Mouse (Mus musculus) Muller cell, postnatal 12 days (primary cell): ENCODE data around the gene Bcr.
A peak's percentile ranks its signal among the peaks of the same experiment; 100 is the strongest.

ENCODE experiments used
- DNase-seq: peaks from one replicate; pipeline ENCODE4 v3.0.0-alpha.2; 2015; ENCODE audit errors: inconsistent ontology term

Bcr gene

GRCm38 (mm10) chr10:75094338-75094737 lies 33.9 kb downstream of the Bcr start:
- DNase-seq = no peak

GRCm38 (mm10) chr10:75095216-75095615 lies 34.8 kb downstream of the Bcr start:
- no peak for DNase-seq

GRCm38 (mm10) chr10:75098446-75099183 lies 38.2 kb downstream of the Bcr start:
- DNase-seq = peak; percentile 88

GRCm38 (mm10) chr10:75100298-75100697 lies 39.9 kb downstream of the Bcr start:
- no peak for DNase-seq

GRCm38 (mm10) chr10:75103502-75103901 lies 43.1 kb downstream of the Bcr start:
- DNase-seq = no peak

- DNase-seq = peak; percentile 72
These were observed 44.1 kb downstream of the Bcr start for GRCm38 (mm10) chr10:75104191-75105098.

GRCm38 (mm10) chr10:75105099-75105461 lies 44.7 kb downstream of the Bcr start:
- no peak for DNase-seq

GRCm38 (mm10) chr10:75105687-75106086 lies 45.3 kb downstream of the Bcr start:
- no peak for DNase-seq

GRCm38 (mm10) chr10:75106940-75107381 lies 46.6 kb downstream of the Bcr start:
- no peak for DNase-seq

GRCm38 (mm10) chr10:75108092-75108491 lies 47.7 kb downstream of the Bcr start:
- DNase-seq = no peak

- peak; percentile 63 for DNase-seq
These were observed 51.2 kb downstream of the Bcr start for GRCm38 (mm10) chr10:75111446-75112201.

GRCm38 (mm10) chr10:75112405-75112804 lies 52.0 kb downstream of the Bcr start:
- no peak for DNase-seq

- DNase-seq = no peak
These were observed 53.2 kb downstream of the Bcr start for GRCm38 (mm10) chr10:75113620-75114019.

GRCm38 (mm10) chr10:75115240-75115639 lies 54.8 kb downstream of the Bcr start:
- no peak for DNase-seq

- peak; percentile 58 for DNase-seq
These were observed 56.6 kb downstream of the Bcr start for GRCm38 (mm10) chr10:75116842-75117457.

GRCm38 (mm10) chr10:75118444-75118843 lies 58.1 kb downstream of the Bcr start:
- DNase-seq = no peak

GRCm38 (mm10) chr10:75119396-75119795 lies 59.0 kb downstream of the Bcr start:
- no peak for DNase-seq

GRCm38 (mm10) chr10:75120176-75120575 lies 59.8 kb downstream of the Bcr start:
- DNase-seq = no peak

- peak; percentile 95 for DNase-seq
These were observed 60.6 kb downstream of the Bcr start for GRCm38 (mm10) chr10:75121028-75121427.

- DNase-seq = no peak
These were observed 65.2 kb downstream of the Bcr start for GRCm38 (mm10) chr10:75125577-75125976.

GRCm38 (mm10) chr10:75129283-75129710 lies 68.9 kb downstream of the Bcr start:
- DNase-seq = peak; percentile 81
